Mouse (Mus musculus): Measurements from ENCODE around the gene Etv6.

Gene Etv6

GRCm38 (mm10) chr6:134078016-134078415, 42.5 kb downstream of the Etv6 start:
- DNase-seq (ENCODE audit: low spot score) = no peak

- no peak for DNase-seq (ENCODE audit: low spot score)
Measured at GRCm38 (mm10) chr6:134079112-134079511, 43.6 kb downstream of the Etv6 start.

GRCm38 (mm10) chr6:134079563-134079962, 44.1 kb downstream of the Etv6 start:
- DNase-seq (ENCODE audit: low spot score) = no peak

GRCm38 (mm10) chr6:134080946-134081345, 45.4 kb downstream of the Etv6 start:
- DNase-seq (ENCODE audit: low spot score) = no peak

GRCm38 (mm10) chr6:134082229-134082920, 46.9 kb downstream of the Etv6 start:
- no peak for DNase-seq (ENCODE audit: low spot score)

- DNase-seq (ENCODE audit: low spot score) = no peak
Measured at GRCm38 (mm10) chr6:134083428-134083827, 47.9 kb downstream of the Etv6 start.

GRCm38 (mm10) chr6:134086351-134086750, 50.9 kb downstream of the Etv6 start:
- DNase-seq (ENCODE audit: low spot score) = no peak

GRCm38 (mm10) chr6:134087709-134088108, 52.2 kb downstream of the Etv6 start:
- no peak for DNase-seq (ENCODE audit: low spot score)

GRCm38 (mm10) chr6:134089671-134090377, 54.3 kb downstream of the Etv6 start:
- DNase-seq (ENCODE audit: low spot score) = no peak

- no peak for DNase-seq (ENCODE audit: low spot score)
Measured at GRCm38 (mm10) chr6:134090378-134090692, 54.8 kb downstream of the Etv6 start.

- DNase-seq (ENCODE audit: low spot score) = no peak
Measured at GRCm38 (mm10) chr6:134090875-134091274, 55.4 kb downstream of the Etv6 start.

- DNase-seq (ENCODE audit: low spot score) = no peak
Measured at GRCm38 (mm10) chr6:134091398-134091801, 55.9 kb downstream of the Etv6 start.

GRCm38 (mm10) chr6:134094066-134094465, 58.6 kb downstream of the Etv6 start:
- no peak for DNase-seq (ENCODE audit: low spot score)

- no peak for DNase-seq (ENCODE audit: low spot score)
Measured at GRCm38 (mm10) chr6:134094620-134095019, 59.1 kb downstream of the Etv6 start.

- no peak for DNase-seq (ENCODE audit: low spot score)
Measured at GRCm38 (mm10) chr6:134095582-134095981, 60.1 kb downstream of the Etv6 start.

GRCm38 (mm10) chr6:134099976-134100743, 64.7 kb downstream of the Etv6 start:
- DNase-seq (ENCODE audit: low spot score) = peak; percentile 53

GRCm38 (mm10) chr6:134102396-134102795, 66.9 kb downstream of the Etv6 start:
- DNase-seq (ENCODE audit: low spot score) = no peak

GRCm38 (mm10) chr6:134103519-134103918, 68.0 kb downstream of the Etv6 start:
- DNase-seq (ENCODE audit: low spot score) = no peak

- DNase-seq (ENCODE audit: low spot score) = no peak
Measured at GRCm38 (mm10) chr6:134105514-134106201, 70.2 kb downstream of the Etv6 start.

- DNase-seq (ENCODE audit: low spot score) = no peak
Measured at GRCm38 (mm10) chr6:134107696-134108095, 72.2 kb downstream of the Etv6 start.

GRCm38 (mm10) chr6:134109675-134110074, 74.2 kb downstream of the Etv6 start:
- DNase-seq (ENCODE audit: low spot score) = no peak

GRCm38 (mm10) chr6:134110206-134110605, 74.7 kb downstream of the Etv6 start:
- DNase-seq (ENCODE audit: low spot score) = no peak

All from MN1 (cell line).